Mouse (Mus musculus) right cerebral cortex, postnatal 4 days (tissue): ENCODE data around the gene Gm7849.
"Not testable (repeated sequence)": the region's sequence is repeated elsewhere in the genome, so short reads cannot be mapped to it uniquely, and the experiment has no call there.

Experiments used
- DNase-seq: peaks from one replicate; pipeline ENCODE4 v3.0.0-alpha.2; 2022

The Gm7849 gene

DNA sequence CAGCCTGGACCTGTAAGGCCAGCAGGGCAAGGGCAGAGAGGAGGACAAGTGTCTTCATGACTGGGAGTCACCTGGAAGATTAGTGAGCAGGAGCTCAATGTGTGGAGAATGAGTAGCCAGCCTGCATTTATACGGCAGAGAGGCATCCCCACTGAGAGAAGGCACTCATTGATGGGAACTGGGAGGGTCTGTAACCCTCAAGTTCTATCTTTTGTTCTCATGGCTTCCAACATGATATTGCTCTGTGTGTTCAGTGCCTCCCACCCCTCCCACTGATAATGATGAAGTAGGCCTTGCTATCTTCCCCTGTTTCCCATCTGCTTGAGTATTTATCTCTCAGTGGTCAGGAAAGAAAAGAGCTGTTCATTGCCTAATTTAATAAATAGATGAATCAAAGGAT, at the start of gene Gm7849:
Gm7849 (minus strand) TSS at position 101 of the 400 bp plus-strand sequence.
- DNase-seq, result not testable (repeated sequence)

DNA sequence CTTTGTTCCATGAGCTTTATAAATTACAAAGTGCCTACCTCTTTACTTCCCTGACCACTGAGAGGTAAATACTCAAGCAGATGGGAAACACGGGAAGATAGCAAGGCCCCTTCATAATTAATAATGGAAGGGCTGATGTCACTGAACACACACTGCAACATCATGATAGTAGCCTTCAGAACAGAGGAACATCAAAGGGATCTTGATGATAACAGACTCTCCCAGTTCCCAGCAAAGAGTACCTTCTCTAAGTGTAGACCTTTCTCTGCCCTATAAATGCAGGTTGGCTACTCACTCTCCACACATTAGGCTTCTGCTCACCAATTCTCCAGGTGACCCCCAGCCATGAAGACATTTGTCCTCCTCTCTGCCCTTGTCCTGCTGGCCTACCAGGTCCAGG, 29.2 kb downstream of the Gm7849 start, which contains the start of gene Defa36:
Defa36 (plus strand) TSS at position 301 of the 400 bp plus-strand sequence.
- not testable (repeated sequence) for DNase-seq
